Mouse (Mus musculus) forebrain, postnatal 0 days (tissue): ENCODE data around the gene Podnl1. TPM values are rescaled to one million over a fixed set of nuclear protein-coding genes. Genes with fewer than 3 reads are reported as not detected.

Source experiments
- ATAC-seq: fragments of 200-750 bp; cut with Nextera tagmentation; 2 replicates; pipeline ENCODE4 v1.8.0; 2017; ENCODE audit warnings: mild to moderate bottlenecking, moderate library complexity
- DNase-seq: peaks from one replicate; pipeline ENCODE4 v3.0.0-alpha.2; 2015
- H3K27ac ChIP-seq: fragments of 300-500 bp; sonication (generic); 2 replicates; pipeline ENCODE4 v1.5.1; 2014; ENCODE audit warnings: low read depth, mild to moderate bottlenecking, antibody characterized with exemption, low read length, moderate library complexity, mixed read lengths
- H3K27me3 ChIP-seq: fragments of 300-500 bp; sonication (generic); 2 replicates; pipeline ENCODE4 v1.6.1; 2014; ENCODE audit warnings: mild to moderate bottlenecking, low read length, mixed read lengths; ENCODE audit not compliant: insufficient read depth
- H3K36me3 ChIP-seq: fragments of 300-500 bp; sonication (generic); 2 replicates; pipeline ENCODE4 v1.6.1; 2014; ENCODE audit warnings: mild to moderate bottlenecking, moderate library complexity; ENCODE audit not compliant: insufficient read depth
- H3K4me1 ChIP-seq: fragments of 300-500 bp; sonication (generic); 2 replicates; pipeline ENCODE4 v1.6.1; 2014; ENCODE audit warnings: antibody characterized with exemption; ENCODE audit not compliant: insufficient read depth
- H3K4me2 ChIP-seq: fragments of 300-500 bp; sonication (generic); 2 replicates; pipeline ENCODE4 v1.6.1; 2014; ENCODE audit warnings: low read depth, mild to moderate bottlenecking, moderate library complexity
- H3K4me3 ChIP-seq: fragments of 300-500 bp; sonication (generic); 2 replicates; pipeline ENCODE4 v1.5.1; 2014; ENCODE audit warnings: low read depth, low read length, mixed read lengths
- H3K9ac ChIP-seq: fragments of 300-500 bp; sonication (generic); 2 replicates; pipeline ENCODE4 v1.6.1; 2014; ENCODE audit warnings: mild to moderate bottlenecking
- H3K9me3 ChIP-seq: fragments of 300-500 bp; sonication (generic); 2 replicates; pipeline ENCODE4 v1.6.1; 2016; ENCODE audit warnings: low read length
- CTCF ChIP-seq: sonication (generic); IDR thresholded peaks from 2 replicates; pipeline ENCODE4 v1.5.1; 2016; ENCODE audit warnings: antibody characterized with exemption, control low read depth, low read depth
- WGBS: fragments of 180-500 bp; shearing (Covaris S2); extraction: QIAGEN DNeasy Blood & Tissue Kit; methylation state at CpG from one replicate; pipeline ENCODE4 v1.1.7; 2014; 5-methylcytosine and 5-hydroxymethylcytosine counted together
- microRNA counts: library from miRNA; unstranded; fragments of <30 nt; microRNA quantifications from one replicate; lab custom pipeline; 2015
- microRNA-seq, 2 experiments: library from miRNA; unstranded; fragments of <30 nt; microRNA quantifications; one replicate each; pipeline ENCODE4; 2016
- polyA plus RNA-seq: library from polyadenylated mRNA; unstranded; fragments of >200 nt; fragmentation: Nextera tagmentation; extraction: Ambion mirVana; gene quantifications from 2 replicates; pipeline ENCODE4 v1.2.1, GENCODE M21; 2015
- total RNA-seq: library from RNA; depleted of rRNA; stranded (reverse); fragments of >200 nt; gene quantifications from 2 replicates; pipeline ENCODE4 v1.2.3, GENCODE M21; 2014; rRNA removed

The Podnl1 gene
- total and polyA plus RNA-seq, 2 experiments from 2014 or later = 0.23 to 0.24 TPM

- no peak for ATAC-seq
- no peaks in the 10 kb centered on the region for H3K27me3 ChIP-seq
- WGBS = 80% methylated on average over 6 of the region's 6 CpGs
- no peaks in the 10 kb centered on the region for H3K9me3 ChIP-seq
- H3K4me1 ChIP-seq = no peaks in the 10 kb centered on the region
- H3K27ac ChIP-seq = no peak overlapping the region
- peaks cover 50% of the 10 kb centered on the region for H3K36me3 ChIP-seq
- H3K4me3 ChIP-seq = no peak overlapping the region
- DNase-seq = no peak
- no peak overlapping the region for H3K4me2 ChIP-seq
- TF ChIP-seq CTCF = peak; percentile 45
- H3K9ac ChIP-seq = no peak overlapping the region
These were observed 48.1 kb downstream of the Podnl1 start for GRCm38 (mm10) chr8:84173861-84174260.

GRCm38 (mm10) chr8:84176560-84176959 is 50.8 kb downstream of the Podnl1 start:
- no peak for ATAC-seq

DNA sequence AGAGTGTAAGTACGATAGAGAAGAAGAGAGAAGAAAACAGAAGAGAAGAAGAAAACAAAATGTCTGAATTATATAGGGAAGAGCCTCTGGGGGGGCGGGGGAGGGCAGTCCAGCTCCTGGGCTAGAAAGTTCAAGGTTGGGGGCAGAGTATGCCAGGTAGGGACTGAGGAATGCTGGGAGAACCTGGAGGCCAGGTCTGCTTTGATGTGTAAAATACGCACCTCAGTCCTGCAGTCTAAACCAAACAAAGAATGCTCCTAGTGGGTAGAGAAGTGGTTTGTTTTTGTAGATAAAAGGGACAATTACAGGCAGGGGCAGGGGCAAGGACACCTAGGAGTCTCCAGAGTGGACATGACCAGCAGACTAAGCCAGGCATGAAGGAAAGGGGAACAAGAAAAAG is 51.6 kb downstream of the Podnl1 start:
- 92% methylated on average over 3 of the region's 3 CpGs for WGBS
- Histone ChIP-seq H3K4me3 (no peak overlapping the region), H3K4me1 (peaks cover 26% of the 10 kb centered on the region), H3K4me2 (no peak overlapping the region), H3K27ac (no peak overlapping the region), H3K9me3 (no peaks in the 10 kb centered on the region), H3K9ac (no peak overlapping the region), H3K27me3 (no peaks in the 10 kb centered on the region), H3K36me3 (peaks cover 33% of the 10 kb centered on the region)
- DNase-seq (no peak), ATAC-seq (no peak)
- no peak for TF ChIP-seq CTCF

More at GRCm38 (mm10) chr8:84176560-84176959, 50.8 kb downstream of the Podnl1 start:
- 51% methylated on average over 3 of the region's 3 CpGs for WGBS
- Histone ChIP-seq H3K4me3 (no peak overlapping the region), H3K4me1 (peaks cover 21% of the 10 kb centered on the region), H3K4me2 (no peak overlapping the region), H3K36me3 (peaks cover 42% of the 10 kb centered on the region), H3K9ac (no peak overlapping the region), H3K9me3 (no peaks in the 10 kb centered on the region), H3K27me3 (no peaks in the 10 kb centered on the region), H3K27ac (no peak overlapping the region)
- TF ChIP-seq CTCF = no peak
- DNase-seq = no peak

GRCm38 (mm10) chr8:84178592-84178991 is 52.8 kb downstream of the Podnl1 start:
- H3K27ac ChIP-seq = no peak overlapping the region
- H3K4me1 ChIP-seq = peaks cover 33% of the 10 kb centered on the region
- no peak overlapping the region for H3K9ac ChIP-seq
- H3K4me3 ChIP-seq = no peak overlapping the region
- TF ChIP-seq CTCF = no peak
- ATAC-seq (no peak), DNase-seq (no peak)
- 91% methylated on average over 8 of the region's 8 CpGs for WGBS
- H3K4me2 ChIP-seq = no peak overlapping the region
- H3K36me3 ChIP-seq = peaks cover 21% of the 10 kb centered on the region
- no peaks in the 10 kb centered on the region for H3K9me3 ChIP-seq
- H3K27me3 ChIP-seq = no peaks in the 10 kb centered on the region

- no peak for ATAC-seq
- H3K36me3 ChIP-seq = peaks cover 17% of the 10 kb centered on the region
- peak overlapping the region; percentile 27 for H3K4me3 ChIP-seq
- peaks cover 38% of the 10 kb centered on the region for H3K4me1 ChIP-seq
- peak overlapping the region; percentile 40 for H3K9ac ChIP-seq
- H3K9me3 ChIP-seq = no peaks in the 10 kb centered on the region
- no peak for DNase-seq
- H3K27ac ChIP-seq = peak overlapping the region; percentile 60
- TF ChIP-seq CTCF = no peak
- H3K27me3 ChIP-seq = no peaks in the 10 kb centered on the region
- WGBS = 8% methylated on average over 4 of the region's 4 CpGs
- peak overlapping the region; percentile 80 for H3K4me2 ChIP-seq
These were observed 54.2 kb downstream of the Podnl1 start for GRCm38 (mm10) chr8:84179946-84180345.

GRCm38 (mm10) chr8:84180530-84181190 is 54.9 kb downstream of the Podnl1 start:
- Histone ChIP-seq H3K36me3 (peaks cover 14% of the 10 kb centered on the region), H3K27me3 (no peaks in the 10 kb centered on the region), H3K4me3 (peak overlapping the region; percentile 27), H3K4me2 (peak overlapping the region; percentile 80), H3K27ac (peak overlapping the region; percentile 60), H3K9ac (peak overlapping the region; percentile 40), H3K9me3 (no peaks in the 10 kb centered on the region), H3K4me1 (peaks cover 38% of the 10 kb centered on the region)
- WGBS = 2% methylated on average over 16 of the region's 16 CpGs
- ATAC-seq = peak; percentile 70
- TF ChIP-seq CTCF = peak; percentile 14; the same call in 1 of the 2 replicates
- peak; percentile 80 for DNase-seq

MicroRNAs encoded within 50 kb of the gene (microRNA counts, 519-probe panel; counts per million panel counts)
- microRNA mmu-miR-181c (lab: Ali Mortazavi, UCI) (4,776 counts per million, percentile 64 among the panel's probes with 10 or more counts), microRNA mmu-miR-709 (lab: Ali Mortazavi, UCI) (4,164 counts per million, percentile 50 among the panel's probes with 10 or more counts)

Small RNA genes within 50 kb of the gene (microRNA-seq; reads per million reads assigned to microRNA genes)
- gene Gm25110 (0 reads per million in 2 experiments), gene Mir181c (13,233 to 13,381 reads per million in 2 experiments), gene Mir181d (4,185 to 4,456 reads per million in 2 experiments), gene Mir709 (0 reads per million in 2 experiments)

Other genes with a start within 250 kb of the Podnl1 start
- 248 and 259 TPM in 2 replicates for gene Adgrl1, start 225.9 kb upstream of the Podnl1 start, total RNA-seq
- 38.5 and 56.5 TPM in 2 replicates for gene Adgrl1, start 225.9 kb upstream of the Podnl1 start, polyA plus RNA-seq
- gene Gm10644, start 170.8 kb upstream of the Podnl1 start, total RNA-seq = 0.14 and 0.31 TPM in 2 replicates
- 0.14 and 0.40 TPM in 2 replicates for gene Gm10644, start 170.8 kb upstream of the Podnl1 start, polyA plus RNA-seq
- 1.7 and 5.0 TPM in 2 replicates for gene Asf1b, start 170.5 kb upstream of the Podnl1 start, total RNA-seq
- gene Asf1b, start 170.5 kb upstream of the Podnl1 start, polyA plus RNA-seq = 4.7 and 5.1 TPM in 2 replicates
- 133 and 151 TPM in 2 replicates for gene Prkaca, start 153.0 kb upstream of the Podnl1 start, total RNA-seq
- gene Prkaca, start 153.0 kb upstream of the Podnl1 start, polyA plus RNA-seq = 172 and 215 TPM in 2 replicates
- gene Samd1, start 128.3 kb upstream of the Podnl1 start, total RNA-seq = 116 and 117 TPM in 2 replicates
- gene Samd1, start 128.3 kb upstream of the Podnl1 start, polyA plus RNA-seq = 6.7 and 6.9 TPM in 2 replicates
- 0.15 and 0.81 TPM in 2 replicates for gene 1700067K01Rik, start 124.5 kb upstream of the Podnl1 start, total RNA-seq
- gene 1700067K01Rik, start 124.5 kb upstream of the Podnl1 start, polyA plus RNA-seq = 0.36 and 0.86 TPM in 2 replicates
- gene 2210011C24Rik, start 113.8 kb upstream of the Podnl1 start, total RNA-seq = not detected in 2 replicates
- 0.38 and 1.2 TPM in 2 replicates for gene 2210011C24Rik, start 113.8 kb upstream of the Podnl1 start, polyA plus RNA-seq
- gene Palm3, start 104.5 kb upstream of the Podnl1 start, total RNA-seq = 2.7 and 5.4 TPM in 2 replicates
- gene Palm3, start 104.5 kb upstream of the Podnl1 start, polyA plus RNA-seq = 2.8 and 4.3 TPM in 2 replicates
- 0.31 and 0.86 TPM in 2 replicates for gene Il27ra, start 83.4 kb upstream of the Podnl1 start, total RNA-seq
- 0.29 and 0.45 TPM in 2 replicates for gene Il27ra, start 83.4 kb upstream of the Podnl1 start, polyA plus RNA-seq
- gene Rln3, start 81.0 kb upstream of the Podnl1 start, total RNA-seq = 0.33 TPM in 1 of 2 replicates, not detected in the other
- gene Rln3, start 81.0 kb upstream of the Podnl1 start, polyA plus RNA-seq = not detected in 2 replicates
- gene Gm10643, start 60.9 kb upstream of the Podnl1 start, total RNA-seq = 3.3 and 4.7 TPM in 2 replicates
- 1.3 and 1.6 TPM in 2 replicates for gene Gm10643, start 60.9 kb upstream of the Podnl1 start, polyA plus RNA-seq
- gene Rfx1, start 59.2 kb upstream of the Podnl1 start, total RNA-seq = 22.2 and 31.2 TPM in 2 replicates
- 4.4 and 6.2 TPM in 2 replicates for gene Rfx1, start 59.2 kb upstream of the Podnl1 start, polyA plus RNA-seq
- 49.5 and 63.2 TPM in 2 replicates for gene Dcaf15, start 21.2 kb upstream of the Podnl1 start, total RNA-seq
- gene Dcaf15, start 21.2 kb upstream of the Podnl1 start, polyA plus RNA-seq = 16.3 and 17.2 TPM in 2 replicates
- gene Cc2d1a, start 21.9 kb downstream of the Podnl1 start, total RNA-seq = 64.2 and 70.1 TPM in 2 replicates
- gene Cc2d1a, start 21.9 kb downstream of the Podnl1 start, polyA plus RNA-seq = 36.3 and 48.4 TPM in 2 replicates
- 3.5 and 6.0 TPM in 2 replicates for gene 4930432K21Rik, start 22.0 kb downstream of the Podnl1 start, total RNA-seq
- 2.4 and 3.3 TPM in 2 replicates for gene 4930432K21Rik, start 22.0 kb downstream of the Podnl1 start, polyA plus RNA-seq
- gene Nanos3, start 59.2 kb downstream of the Podnl1 start, total RNA-seq = 1.7 and 3.2 TPM in 2 replicates
- 10.0 and 13.3 TPM in 2 replicates for gene Nanos3, start 59.2 kb downstream of the Podnl1 start, polyA plus RNA-seq
- 36.5 and 47.7 TPM in 2 replicates for gene Zswim4, start 111.1 kb downstream of the Podnl1 start, total RNA-seq
- 15.1 and 15.5 TPM in 2 replicates for gene Zswim4, start 111.1 kb downstream of the Podnl1 start, polyA plus RNA-seq
- 130 and 146 TPM in 2 replicates for gene D8Ertd738e, start 123.7 kb downstream of the Podnl1 start, total RNA-seq
- gene D8Ertd738e, start 123.7 kb downstream of the Podnl1 start, polyA plus RNA-seq = 255 and 310 TPM in 2 replicates
- gene Mri1, start 131.3 kb downstream of the Podnl1 start, total RNA-seq = 36.2 and 36.4 TPM in 2 replicates
- gene Mri1, start 131.3 kb downstream of the Podnl1 start, polyA plus RNA-seq = 32.0 and 39.8 TPM in 2 replicates
- gene Ccdc130, start 144.4 kb downstream of the Podnl1 start, total RNA-seq = 23.3 and 23.4 TPM in 2 replicates
- gene Ccdc130, start 144.4 kb downstream of the Podnl1 start, polyA plus RNA-seq = 22.2 and 22.4 TPM in 2 replicates